ENCODE assay signal across 15 mouse cellular contexts in genomic region chr1:181864971-181865862, GRCm38 (mm10). TPM values are rescaled to one million over a fixed set of nuclear protein-coding genes. Genes with fewer than 3 reads are reported as not detected.
DNase-seq lines count a peak whose midpoint lies in the region; ATAC-seq and TF ChIP-seq lines count a peak whose summit lies in the region.
"Had no signal": no experiment of that assay in that cellular context is flagged by ENCODE, and none has a peak within 500 bp of the region (broad histone marks: within the 10 kb centered on the region; RNA-seq: fewer than 3 reads in every experiment).

No protein-coding gene starts in this region.

- no peak overlapping the region for H3K4me2 ChIP-seq in stomach, embryonic 14.5 days (replicated peaks; ENCODE audit: low read depth, low read length)
- H3K4me2 ChIP-seq: hindbrain, embryonic 12.5 days; midbrain, embryonic 11.5 days had no signal

- H3K27me3 ChIP-seq in heart, embryonic 10.5 days (ENCODE audit: insufficient read depth, poor library complexity, severe bottlenecking): peaks cover 5% of the 10 kb centered on the region; the same call in 1 of the 2 replicates
- no peaks in the 10 kb centered on the region for H3K27me3 ChIP-seq in stomach, embryonic 14.5 days (ENCODE audit: control insufficient read depth, insufficient read depth, low read length)
- H3K27me3 ChIP-seq: hindbrain, embryonic 12.5 days had no signal

- H3K4me1 ChIP-seq in heart, embryonic 10.5 days: peaks cover 15% of the 10 kb centered on the region
- peaks cover 5% of the 10 kb centered on the region; the same call in 1 of the 2 replicates for H3K4me1 ChIP-seq in stomach, embryonic 14.5 days (ENCODE audit: control insufficient read depth, insufficient read depth, low read length)

- no peak for TF ChIP-seq CTCF in layer of hippocampus, adult 2 months (conservative IDR thresholded peaks at IDR 0.05)

- peak overlapping the region; percentile 64; the same call in 1 of the 2 replicates for H3K27ac ChIP-seq in heart, embryonic 10.5 days
- H3K27ac ChIP-seq in stomach, embryonic 14.5 days (ENCODE audit: low read length): no peak overlapping the region
- H3K27ac ChIP-seq in layer of hippocampus, adult 2 months: no peak overlapping the region
- H3K27ac ChIP-seq: hindbrain, embryonic 12.5 days had no signal

- WGBS in heart, embryonic 10.5 days: 67% methylated on average over 11 of the region's 11 CpGs
- WGBS in stomach, embryonic 14.5 days: 62% methylated on average over 11 of the region's 11 CpGs

- no peak for DNase-seq in heart, embryonic 10.5 days (ENCODE audit: low spot score)
- no peak for DNase-seq in heart, postnatal 4 days
- peak; percentile 46 for DNase-seq in thymus, postnatal 0 days (ENCODE audit: low spot score)
- no peak for DNase-seq in thymus, adult 18-20 months
- DNase-seq in layer of hippocampus, adult 2 months (ENCODE audit: low spot score in 2 of 2): no peak
- DNase-seq in gastrocnemius, postnatal 4 days (ENCODE audit: low spot score in 2 of 2): no peak
- DNase-seq in cerebellum, postnatal 36 days: no peak
- DNase-seq: adrenal gland, adult 2 months; cerebellum, adult 8-10 months; gastrocnemius, postnatal 14 days; kidney, adult 9 months had no signal

- H3K4me3 ChIP-seq in heart, embryonic 10.5 days: no peak overlapping the region
- H3K4me3 ChIP-seq in stomach, embryonic 14.5 days (ENCODE audit: low read depth, low read length): no peak overlapping the region
- no peak overlapping the region for H3K4me3 ChIP-seq in layer of hippocampus, adult 2 months
- H3K4me3 ChIP-seq: erythroblast, embryonic 14.5 days; hindbrain, embryonic 12.5 days had no signal

- no peaks in the 10 kb centered on the region for H3K36me3 ChIP-seq in heart, embryonic 10.5 days
- H3K36me3 ChIP-seq in stomach, embryonic 14.5 days (ENCODE audit: control insufficient read depth, insufficient read depth, low read length): no peaks in the 10 kb centered on the region
- H3K36me3 ChIP-seq: hindbrain, embryonic 12.5 days had no signal

- ATAC-seq in stomach, embryonic 14.5 days (ENCODE audit: insufficient number of reproducible peaks, insufficient read depth, low FRiP score, low read depth): 0 out of 2 replicates have a peak, but pooled peaks have one; percentile 34

- H3K9ac ChIP-seq in stomach, embryonic 14.5 days (replicated peaks; ENCODE audit: low read depth, low read length): no peak overlapping the region
- H3K9ac ChIP-seq: hindbrain, embryonic 12.5 days had no signal

- H3K9me3 ChIP-seq in heart, embryonic 10.5 days: no peaks in the 10 kb centered on the region
- no peaks in the 10 kb centered on the region for H3K9me3 ChIP-seq in stomach, embryonic 14.5 days (ENCODE audit: control insufficient read depth, low read depth, low read length)
- H3K9me3 ChIP-seq: hindbrain, embryonic 12.5 days had no signal

RNA-seq across cellular contexts. Expression of gene Lbr, which starts 22.4 kb away (rescaled TPM):
- polyA plus RNA-seq in heart, embryonic 10.5 days (2016; fragmentation: Nextera tagmentation; extraction: Ambion mirVana): 126 and 128 TPM in 2 replicates
- 10 to 100 TPM; 46.0 to 47.7 TPM for total RNA-seq in heart, postnatal 4 days (2021)
- polyA plus RNA-seq in thymus, postnatal 0 days (2015; fragmentation: Nextera tagmentation; extraction: Ambion mirVana): 352 and 361 TPM in 2 replicates
- 126 and 131 TPM in 2 replicates for polyA plus RNA-seq in stomach, embryonic 14.5 days (2014; fragmentation: Nextera tagmentation; extraction: Ambion mirVana)
- 10 to 100 TPM; 12.0 to 15.7 TPM for total RNA-seq in layer of hippocampus, adult 2 months (2021)
- total RNA-seq in gastrocnemius, postnatal 4 days (2021): 10 to 100 TPM; 49.1 to 55.5 TPM
